Mouse (Mus musculus): ENCODE measurements at regions not wholly inside any gene's neighbourhood (a gene's known extent, or its start where the extent isn't known, plus 50 kb on each side); places are given as distances from the start of the nearest gene placed in this dataset.

- 62% methylated on average over 7 of the region's 7 CpGs for WGBS
- Histone ChIP-seq H3K27me3 (replicated peaks; ENCODE audit: control insufficient read depth, insufficient read depth, low read length) (no peaks in the 10 kb centered on the region), H3K27ac (ENCODE audit: low read depth, low read length) (no peak overlapping the region), H3K9me3 (replicated peaks; ENCODE audit: control insufficient read depth, low read length) (no peaks in the 10 kb centered on the region), H3K4me2 (ENCODE audit: low read length) (no peak overlapping the region), H3K4me3 (ENCODE audit: low read depth, low read length) (no peak overlapping the region), H3K9ac (ENCODE audit: low read length) (no peak overlapping the region), H3K36me3 (ENCODE audit: control insufficient read depth, insufficient read depth, low read length) (no peaks in the 10 kb centered on the region), H3K4me1 (ENCODE audit: control insufficient read depth, insufficient read depth, low read length) (no peaks in the 10 kb centered on the region)
- DNase-seq (ENCODE audit: low spot score) = no peak
- ATAC-seq = no peak
Measured at GRCm38 (mm10) chr7:90054795-90055511, 74.2 kb upstream of the Eed start.

- no peaks in the 10 kb centered on the region for H3K36me3 ChIP-seq (ENCODE audit: control insufficient read depth, insufficient read depth, low read length)
- no peak overlapping the region for H3K9ac ChIP-seq (ENCODE audit: low read length)
- 73% methylated on average over 1 of the region's 1 CpGs for WGBS
- DNase-seq (ENCODE audit: low spot score) (no peak), ATAC-seq (no peak)
- H3K4me1 ChIP-seq (ENCODE audit: control insufficient read depth, insufficient read depth, low read length) = no peaks in the 10 kb centered on the region
- no peak overlapping the region for H3K4me2 ChIP-seq (ENCODE audit: low read length)
- no peaks in the 10 kb centered on the region for H3K9me3 ChIP-seq (replicated peaks; ENCODE audit: control insufficient read depth, low read length)
- H3K27me3 ChIP-seq (replicated peaks; ENCODE audit: control insufficient read depth, insufficient read depth, low read length) = no peaks in the 10 kb centered on the region
- no peak overlapping the region for H3K4me3 ChIP-seq (ENCODE audit: low read depth, low read length)
- no peak overlapping the region for H3K27ac ChIP-seq (ENCODE audit: low read depth, low read length)
Measured at GRCm38 (mm10) chr7:90057947-90058346, 72.1 kb upstream of the Picalm start.

- Histone ChIP-seq H3K4me1 (ENCODE audit: control insufficient read depth, insufficient read depth, low read length) (no peaks in the 10 kb centered on the region), H3K27me3 (replicated peaks; ENCODE audit: control insufficient read depth, insufficient read depth, low read length) (no peaks in the 10 kb centered on the region), H3K9ac (ENCODE audit: low read length) (no peak overlapping the region), H3K9me3 (replicated peaks; ENCODE audit: control insufficient read depth, low read length) (no peaks in the 10 kb centered on the region), H3K4me2 (ENCODE audit: low read length) (no peak overlapping the region), H3K36me3 (ENCODE audit: control insufficient read depth, insufficient read depth, low read length) (no peaks in the 10 kb centered on the region), H3K27ac (ENCODE audit: low read depth, low read length) (no peak overlapping the region), H3K4me3 (ENCODE audit: low read depth, low read length) (no peak overlapping the region)
- DNase-seq (ENCODE audit: low spot score) (no peak), ATAC-seq (no peak)
- WGBS = 90% methylated on average over 4 of the region's 4 CpGs
Measured at GRCm38 (mm10) chr7:90058636-90059035, 71.4 kb upstream of the Picalm start.

GRCm38 (mm10) chr7:90059249-90059628, 70.8 kb upstream of the Picalm start:
- no peak overlapping the region for H3K4me2 ChIP-seq (ENCODE audit: low read length)
- H3K27ac ChIP-seq (ENCODE audit: low read depth, low read length) = no peak overlapping the region
- H3K27me3 ChIP-seq (replicated peaks; ENCODE audit: control insufficient read depth, insufficient read depth, low read length) = no peaks in the 10 kb centered on the region
- WGBS = 80% methylated on average over 8 of the region's 8 CpGs
- DNase-seq (ENCODE audit: low spot score) (no peak), ATAC-seq (no peak)
- H3K36me3 ChIP-seq (ENCODE audit: control insufficient read depth, insufficient read depth, low read length) = no peaks in the 10 kb centered on the region
- H3K9me3 ChIP-seq (replicated peaks; ENCODE audit: control insufficient read depth, low read length) = no peaks in the 10 kb centered on the region
- no peaks in the 10 kb centered on the region for H3K4me1 ChIP-seq (ENCODE audit: control insufficient read depth, insufficient read depth, low read length)
- no peak overlapping the region for H3K4me3 ChIP-seq (ENCODE audit: low read depth, low read length)
- H3K9ac ChIP-seq (ENCODE audit: low read length) = no peak overlapping the region

GRCm38 (mm10) chr7:90059629-90060301, 70.2 kb upstream of the Picalm start:
- H3K4me1 ChIP-seq (ENCODE audit: control insufficient read depth, insufficient read depth, low read length) = no peaks in the 10 kb centered on the region
- no peaks in the 10 kb centered on the region for H3K9me3 ChIP-seq (replicated peaks; ENCODE audit: control insufficient read depth, low read length)
- DNase-seq (ENCODE audit: low spot score) (no peak), ATAC-seq (no peak)
- H3K27me3 ChIP-seq (replicated peaks; ENCODE audit: control insufficient read depth, insufficient read depth, low read length) = no peaks in the 10 kb centered on the region
- H3K9ac ChIP-seq (ENCODE audit: low read length) = no peak overlapping the region
- no peak overlapping the region for H3K27ac ChIP-seq (ENCODE audit: low read depth, low read length)
- H3K4me3 ChIP-seq (ENCODE audit: low read depth, low read length) = no peak overlapping the region
- no peaks in the 10 kb centered on the region for H3K36me3 ChIP-seq (ENCODE audit: control insufficient read depth, insufficient read depth, low read length)
- H3K4me2 ChIP-seq (ENCODE audit: low read length) = no peak overlapping the region
- 83% methylated on average over 6 of the region's 6 CpGs for WGBS

GRCm38 (mm10) chr7:90060343-90061175, 69.5 kb upstream of the Picalm start:
- Histone ChIP-seq H3K4me1 (ENCODE audit: control insufficient read depth, insufficient read depth, low read length) (no peaks in the 10 kb centered on the region), H3K9ac (ENCODE audit: low read length) (no peak overlapping the region), H3K27ac (ENCODE audit: low read depth, low read length) (no peak overlapping the region), H3K4me3 (ENCODE audit: low read depth, low read length) (no peak overlapping the region), H3K9me3 (replicated peaks; ENCODE audit: control insufficient read depth, low read length) (no peaks in the 10 kb centered on the region), H3K36me3 (ENCODE audit: control insufficient read depth, insufficient read depth, low read length) (no peaks in the 10 kb centered on the region), H3K4me2 (ENCODE audit: low read length) (no peak overlapping the region), H3K27me3 (replicated peaks; ENCODE audit: control insufficient read depth, insufficient read depth, low read length) (no peaks in the 10 kb centered on the region)
- DNase-seq (ENCODE audit: low spot score) = no peak
- no peak for ATAC-seq
- 88% methylated on average over 16 of the region's 16 CpGs for WGBS

GRCm38 (mm10) chr7:90061701-90062100, 68.3 kb upstream of the Picalm start:
- no peaks in the 10 kb centered on the region for H3K9me3 ChIP-seq (replicated peaks; ENCODE audit: control insufficient read depth, low read length)
- H3K9ac ChIP-seq (ENCODE audit: low read length) = no peak overlapping the region
- no peaks in the 10 kb centered on the region for H3K27me3 ChIP-seq (replicated peaks; ENCODE audit: control insufficient read depth, insufficient read depth, low read length)
- H3K4me1 ChIP-seq (ENCODE audit: control insufficient read depth, insufficient read depth, low read length) = no peaks in the 10 kb centered on the region
- no peak overlapping the region for H3K4me3 ChIP-seq (ENCODE audit: low read depth, low read length)
- H3K4me2 ChIP-seq (ENCODE audit: low read length) = no peak overlapping the region
- ATAC-seq (no peak), DNase-seq (ENCODE audit: low spot score) (no peak)
- no peaks in the 10 kb centered on the region for H3K36me3 ChIP-seq (ENCODE audit: control insufficient read depth, insufficient read depth, low read length)
- no peak overlapping the region for H3K27ac ChIP-seq (ENCODE audit: low read depth, low read length)
- 86% methylated on average over 7 of the region's 7 CpGs for WGBS

- H3K4me2 ChIP-seq (ENCODE audit: low read length) = no peak overlapping the region
- H3K4me3 ChIP-seq (ENCODE audit: low read depth, low read length) = no peak overlapping the region
- no peaks in the 10 kb centered on the region for H3K36me3 ChIP-seq (ENCODE audit: control insufficient read depth, insufficient read depth, low read length)
- no peaks in the 10 kb centered on the region for H3K4me1 ChIP-seq (ENCODE audit: control insufficient read depth, insufficient read depth, low read length)
- WGBS = 85% methylated on average over 9 of the region's 9 CpGs
- no peak overlapping the region for H3K27ac ChIP-seq (ENCODE audit: low read depth, low read length)
- no peaks in the 10 kb centered on the region for H3K9me3 ChIP-seq (replicated peaks; ENCODE audit: control insufficient read depth, low read length)
- no peak for ATAC-seq
- no peaks in the 10 kb centered on the region for H3K27me3 ChIP-seq (replicated peaks; ENCODE audit: control insufficient read depth, insufficient read depth, low read length)
- no peak overlapping the region for H3K9ac ChIP-seq (ENCODE audit: low read length)
- no peak for DNase-seq (ENCODE audit: low spot score)
Measured at GRCm38 (mm10) chr7:90062874-90063273, 67.1 kb upstream of the Picalm start.

GRCm38 (mm10) chr7:90064198-90064597, 65.8 kb upstream of the Picalm start:
- H3K27ac ChIP-seq (ENCODE audit: low read depth, low read length) = no peak overlapping the region
- H3K36me3 ChIP-seq (ENCODE audit: control insufficient read depth, insufficient read depth, low read length) = no peaks in the 10 kb centered on the region
- no peak overlapping the region for H3K4me2 ChIP-seq (ENCODE audit: low read length)
- DNase-seq (ENCODE audit: low spot score) (no peak), ATAC-seq (no peak)
- no peaks in the 10 kb centered on the region for H3K4me1 ChIP-seq (ENCODE audit: control insufficient read depth, insufficient read depth, low read length)
- H3K4me3 ChIP-seq (ENCODE audit: low read depth, low read length) = no peak overlapping the region
- no peak overlapping the region for H3K9ac ChIP-seq (ENCODE audit: low read length)
- WGBS = 100% methylated on average over 1 of the region's 1 CpGs
- no peaks in the 10 kb centered on the region for H3K27me3 ChIP-seq (replicated peaks; ENCODE audit: control insufficient read depth, insufficient read depth, low read length)
- H3K9me3 ChIP-seq (replicated peaks; ENCODE audit: control insufficient read depth, low read length) = no peaks in the 10 kb centered on the region

Measured in forebrain, embryonic 14.5 days (tissue).